Mouse (Mus musculus): ENCODE measurements around the gene Rhbdd1. TPM values are rescaled to one million over a fixed set of nuclear protein-coding genes. Genes with fewer than 3 reads are reported as not detected.

The Rhbdd1 gene
- polyA plus RNA-seq, 1 experiment from 2014 or later, result 11.0 TPM

DNA sequence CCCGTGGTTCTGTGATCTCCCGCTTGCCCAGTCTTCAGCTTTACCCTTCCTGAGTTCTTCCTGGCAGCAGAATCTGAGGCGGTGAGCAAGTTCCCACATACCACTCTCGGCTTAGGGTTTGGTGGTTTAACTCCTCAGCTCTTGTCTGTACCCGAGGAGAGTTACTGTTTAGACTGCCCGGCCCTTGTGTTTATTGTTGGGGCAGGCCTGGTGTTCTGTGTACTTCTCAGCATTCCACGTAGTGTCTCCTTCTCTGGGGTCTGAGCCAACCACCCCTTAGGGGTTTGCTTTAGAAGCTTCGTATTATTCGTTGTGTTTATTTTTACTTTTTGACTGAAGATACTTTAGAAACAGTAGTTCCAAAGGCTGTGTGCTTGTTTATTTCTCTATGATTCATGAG lies 68.8 kb downstream of the Rhbdd1 start:
- H3K27me3 ChIP-seq (ENCODE audit: insufficient read depth, poor library complexity, severe bottlenecking), result no peaks in the 10 kb centered on the region
- WGBS, result 43% methylated on average over 9 of the region's 9 CpGs
- no peaks in the 10 kb centered on the region for H3K9me3 ChIP-seq
- no peak for DNase-seq (ENCODE audit: low spot score)
- peak overlapping the region; percentile 49; the same call in 1 of the 2 replicates for H3K27ac ChIP-seq
- peaks cover 20% of the 10 kb centered on the region for H3K4me1 ChIP-seq
- H3K36me3 ChIP-seq, result no peaks in the 10 kb centered on the region
- no peak overlapping the region for H3K4me3 ChIP-seq

DNA sequence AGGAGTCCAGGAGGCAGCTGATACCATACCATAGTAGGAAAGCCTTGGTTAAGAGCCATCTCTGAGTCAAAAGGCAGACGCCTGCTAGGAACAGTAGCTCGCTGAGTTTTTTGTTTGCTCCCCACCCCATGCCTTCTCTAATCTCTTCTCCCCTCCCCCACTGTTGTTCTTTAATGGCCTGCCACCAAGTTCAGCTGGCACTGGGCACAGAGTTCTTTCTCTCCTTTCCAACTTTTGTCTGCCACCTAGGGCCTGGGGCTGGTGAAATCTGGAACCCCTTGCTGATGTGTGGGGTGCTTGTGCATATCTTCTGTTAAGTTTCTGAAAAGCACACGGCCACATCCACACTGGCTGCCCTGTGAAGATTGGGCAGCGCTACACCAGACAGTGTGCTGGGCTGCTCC lies 69.6 kb downstream of the Rhbdd1 start:
- 29% methylated on average over 4 of the region's 4 CpGs for WGBS
- Histone ChIP-seq H3K4me1 (peaks cover 20% of the 10 kb centered on the region), H3K27ac (0 out of 2 replicates have a peak overlapping the region, but pooled peaks have one; percentile 16), H3K9me3 (no peaks in the 10 kb centered on the region), H3K36me3 (no peaks in the 10 kb centered on the region), H3K27me3 (ENCODE audit: insufficient read depth, poor library complexity, severe bottlenecking) (no peaks in the 10 kb centered on the region), H3K4me3 (no peak overlapping the region)
- no peak for DNase-seq (ENCODE audit: low spot score)

DNA sequence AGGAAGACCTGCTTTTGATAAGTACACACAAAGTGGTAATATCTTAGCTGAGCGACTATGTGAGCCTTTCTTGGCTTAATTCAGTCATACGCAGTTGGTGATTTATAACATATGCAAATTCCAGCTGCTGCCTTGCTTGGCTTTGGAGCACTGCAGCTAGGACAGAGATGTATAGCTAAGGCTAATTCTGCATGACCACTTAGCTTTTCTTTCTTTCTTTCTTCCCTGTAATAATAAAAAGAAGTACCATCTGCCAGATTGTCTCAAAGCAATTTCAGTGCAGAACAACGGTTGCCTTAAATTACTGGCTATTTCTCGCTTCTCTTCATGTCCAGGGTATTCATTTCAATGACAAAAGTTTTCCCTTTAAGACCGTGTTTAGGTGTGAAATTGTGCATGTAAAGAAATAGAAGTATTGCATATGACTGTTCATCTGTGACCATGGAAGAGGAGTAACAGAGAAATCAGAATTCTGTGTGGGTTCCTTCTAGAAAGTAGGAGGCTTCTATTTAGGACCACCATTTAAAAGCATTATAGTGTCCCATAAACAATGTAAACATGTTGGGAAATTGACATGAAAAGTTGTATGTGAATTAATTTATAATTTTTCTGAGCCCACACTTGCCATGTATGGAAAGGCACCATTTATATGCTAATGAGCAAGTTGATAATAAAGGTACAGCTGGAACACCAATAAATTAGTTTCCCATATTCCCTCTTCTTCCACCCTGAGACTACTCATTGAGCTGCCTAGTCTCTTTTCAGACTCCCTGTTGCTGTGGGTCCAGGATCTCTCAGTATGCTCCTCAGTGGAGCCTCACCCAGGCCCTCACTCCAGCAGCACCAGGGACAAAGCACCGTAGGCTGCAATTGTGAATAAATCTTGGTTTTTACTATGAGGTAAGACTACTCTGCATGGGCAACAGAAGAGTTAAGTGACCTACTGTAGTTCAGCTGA lies 70.8 kb downstream of the Rhbdd1 start:
- Histone ChIP-seq H3K27ac (no peak overlapping the region), H3K4me1 (peaks cover 20% of the 10 kb centered on the region), H3K36me3 (no peaks in the 10 kb centered on the region), H3K27me3 (ENCODE audit: insufficient read depth, poor library complexity, severe bottlenecking) (no peaks in the 10 kb centered on the region), H3K9me3 (no peaks in the 10 kb centered on the region), H3K4me3 (no peak overlapping the region)
- WGBS, result 83% methylated on average over 6 of the region's 6 CpGs
- DNase-seq (ENCODE audit: low spot score), result no peak

DNA sequence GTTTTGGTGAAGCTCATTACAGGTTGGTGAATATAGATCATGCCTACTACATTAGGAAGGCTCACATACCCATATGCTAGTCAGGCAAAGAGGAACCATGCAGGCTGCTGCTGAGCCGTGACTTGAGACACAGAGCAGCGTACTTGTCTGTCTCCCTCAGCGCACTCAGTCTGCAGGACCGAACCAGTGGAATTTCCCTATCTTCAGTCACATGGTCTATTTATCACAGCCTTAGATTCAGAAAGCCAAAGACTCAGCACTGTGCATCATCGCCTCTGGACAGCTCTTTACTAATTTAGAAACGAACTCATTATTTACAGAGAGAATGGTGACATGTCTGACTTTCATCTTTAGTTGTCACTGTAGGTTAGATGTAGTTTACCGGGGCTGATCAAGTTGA lies 73.1 kb downstream of the Rhbdd1 start:
- H3K27me3 ChIP-seq (ENCODE audit: insufficient read depth, poor library complexity, severe bottlenecking), result no peaks in the 10 kb centered on the region
- H3K4me1 ChIP-seq, result peaks cover 20% of the 10 kb centered on the region
- H3K4me3 ChIP-seq, result no peak overlapping the region
- no peaks in the 10 kb centered on the region for H3K9me3 ChIP-seq
- no peaks in the 10 kb centered on the region for H3K36me3 ChIP-seq
- no peak for DNase-seq (ENCODE audit: low spot score)
- no peak overlapping the region for H3K27ac ChIP-seq
- WGBS, result 36% methylated on average over 7 of the region's 7 CpGs

DNA sequence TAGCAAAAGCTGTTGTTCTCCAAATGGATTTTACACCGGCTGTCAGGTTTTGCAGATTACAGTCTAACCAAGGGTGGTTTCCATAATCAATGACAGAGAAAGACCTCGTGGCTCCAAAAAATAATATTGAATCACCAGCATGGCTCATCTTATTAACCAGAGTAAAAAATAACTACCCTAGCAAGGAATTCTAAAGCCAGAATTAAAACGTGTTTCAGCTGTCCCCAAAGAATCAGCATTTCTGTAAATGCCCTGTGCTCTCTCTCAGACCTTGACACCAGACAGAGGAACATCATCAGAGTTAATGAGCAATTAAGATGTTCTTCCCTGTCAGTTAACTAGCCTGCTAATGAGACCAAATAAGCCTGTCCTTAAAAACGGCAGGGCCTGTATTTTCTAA lies 79.1 kb downstream of the Rhbdd1 start:
- Histone ChIP-seq H3K27me3 (ENCODE audit: insufficient read depth, poor library complexity, severe bottlenecking) (no peaks in the 10 kb centered on the region), H3K9me3 (no peaks in the 10 kb centered on the region), H3K36me3 (no peaks in the 10 kb centered on the region), H3K4me3 (no peak overlapping the region), H3K27ac (no peak overlapping the region), H3K4me1 (no peaks in the 10 kb centered on the region)
- DNase-seq (ENCODE audit: low spot score), result no peak
- WGBS, result 80% methylated on average over 4 of the region's 4 CpGs

DNA sequence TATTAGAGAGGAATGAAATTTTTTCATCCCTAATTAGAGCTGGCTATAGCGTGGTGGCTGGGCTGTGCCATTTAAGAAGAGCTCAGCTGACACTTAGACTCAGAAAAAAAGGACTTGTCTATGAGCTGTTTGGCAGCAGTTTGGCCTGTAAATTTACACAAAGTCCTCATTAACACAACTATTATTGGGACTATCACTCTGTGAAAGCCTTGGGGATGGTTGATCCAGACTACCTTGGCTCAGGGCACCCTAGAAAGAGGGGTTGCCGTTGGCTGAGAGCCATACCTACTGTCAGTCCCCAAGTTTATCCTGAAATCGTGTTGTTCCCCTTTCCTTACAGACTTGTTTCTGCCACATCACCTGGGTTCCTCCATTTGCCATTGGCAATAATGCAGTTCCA lies 91.5 kb downstream of the Rhbdd1 start:
- 84% methylated on average over 3 of the region's 3 CpGs for WGBS

DNA sequence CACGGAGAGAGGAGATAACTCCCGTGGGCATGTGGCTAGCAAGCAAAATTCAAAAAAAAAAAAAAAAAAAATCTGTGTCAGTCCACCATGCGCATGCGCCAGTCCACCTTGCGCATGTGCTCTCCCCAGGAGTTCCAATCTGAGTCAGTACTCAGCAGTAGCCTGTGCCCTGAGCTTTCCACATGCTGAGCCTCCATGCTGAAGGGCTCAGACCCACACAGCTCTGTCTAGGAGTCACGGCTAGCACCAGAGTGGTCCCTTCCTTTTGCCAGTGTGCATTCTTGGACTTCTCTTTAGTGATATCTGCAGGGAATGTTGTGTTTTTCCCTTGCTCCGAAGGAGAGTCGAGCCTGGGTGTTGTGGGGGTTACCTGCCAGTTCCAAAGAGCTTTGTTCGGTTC lies 93.0 kb downstream of the Rhbdd1 start:
- DNase-seq (ENCODE audit: low spot score), result peak; percentile 69
- H3K4me3 ChIP-seq, result no peak overlapping the region
- no peak overlapping the region for H3K27ac ChIP-seq
- no peaks in the 10 kb centered on the region for H3K36me3 ChIP-seq
- peaks cover 21% of the 10 kb centered on the region for H3K4me1 ChIP-seq
- 89% methylated on average over 9 of the region's 9 CpGs for WGBS
- H3K9me3 ChIP-seq, result no peaks in the 10 kb centered on the region
- no peaks in the 10 kb centered on the region for H3K27me3 ChIP-seq (ENCODE audit: insufficient read depth, poor library complexity, severe bottlenecking)

More for the DNA sequence above, 91.5 kb downstream of the Rhbdd1 start:
- Histone ChIP-seq H3K27me3 (ENCODE audit: insufficient read depth, poor library complexity, severe bottlenecking) (no peaks in the 10 kb centered on the region), H3K27ac (no peak overlapping the region), H3K4me3 (no peak overlapping the region), H3K4me1 (peaks cover 20% of the 10 kb centered on the region), H3K9me3 (no peaks in the 10 kb centered on the region), H3K36me3 (no peaks in the 10 kb centered on the region)
- DNase-seq (ENCODE audit: low spot score), result peak; percentile 20

DNA sequence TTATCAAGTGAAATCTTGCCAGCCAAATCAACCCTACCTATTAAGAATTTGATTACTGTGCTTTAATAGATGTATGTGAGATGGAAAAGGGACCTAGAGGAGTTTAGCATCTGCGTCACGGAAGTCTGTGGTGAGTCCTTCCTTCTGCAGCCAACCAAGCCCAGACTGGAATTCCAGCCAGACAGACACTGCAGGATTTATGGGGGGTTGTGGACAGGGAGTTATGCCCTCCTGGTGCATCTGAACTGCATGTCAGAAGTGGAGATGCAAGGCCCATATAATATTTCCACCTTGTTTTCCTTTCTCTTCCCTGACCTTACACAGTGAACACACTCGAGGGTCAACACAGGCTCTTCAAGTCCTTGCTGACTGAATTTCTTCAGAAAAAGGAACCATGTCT lies 94.3 kb downstream of the Rhbdd1 start:
- H3K9me3 ChIP-seq, result no peaks in the 10 kb centered on the region
- H3K27me3 ChIP-seq (ENCODE audit: insufficient read depth, poor library complexity, severe bottlenecking), result no peaks in the 10 kb centered on the region
- no peak overlapping the region for H3K4me3 ChIP-seq
- H3K36me3 ChIP-seq, result no peaks in the 10 kb centered on the region
- DNase-seq (ENCODE audit: low spot score), result no peak
- peaks cover 21% of the 10 kb centered on the region for H3K4me1 ChIP-seq
- 0 out of 2 replicates have a peak overlapping the region, but pooled peaks have one; percentile 16 for H3K27ac ChIP-seq
- WGBS, result 67% methylated on average over 3 of the region's 3 CpGs

DNA sequence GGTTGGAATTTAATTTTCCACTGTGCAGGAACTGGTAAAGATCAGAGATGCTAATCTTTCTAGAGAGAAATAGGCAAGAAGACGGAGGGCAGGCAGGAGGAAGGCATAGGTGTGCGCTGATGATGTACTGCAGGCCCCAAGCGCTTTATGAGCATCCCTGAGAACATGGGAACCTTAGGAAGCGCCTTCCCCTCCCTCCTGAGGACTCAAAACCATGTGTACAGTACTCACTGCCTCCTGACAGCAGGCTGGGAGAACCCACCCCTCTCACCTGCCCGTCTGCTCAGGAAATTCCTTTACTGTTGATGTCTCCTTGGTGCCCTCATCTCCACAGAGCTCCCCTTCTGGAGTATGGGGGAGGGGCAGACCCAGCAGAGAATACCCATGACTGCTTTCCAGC lies 95.3 kb downstream of the Rhbdd1 start:
- Histone ChIP-seq H3K4me1 (peaks cover 21% of the 10 kb centered on the region), H3K4me3 (no peak overlapping the region), H3K27me3 (ENCODE audit: insufficient read depth, poor library complexity, severe bottlenecking) (no peaks in the 10 kb centered on the region), H3K27ac (peak overlapping the region; percentile 75), H3K36me3 (no peaks in the 10 kb centered on the region), H3K9me3 (no peaks in the 10 kb centered on the region)
- WGBS, result 77% methylated on average over 5 of the region's 5 CpGs
- peak; percentile 60 for DNase-seq (ENCODE audit: low spot score)

DNA sequence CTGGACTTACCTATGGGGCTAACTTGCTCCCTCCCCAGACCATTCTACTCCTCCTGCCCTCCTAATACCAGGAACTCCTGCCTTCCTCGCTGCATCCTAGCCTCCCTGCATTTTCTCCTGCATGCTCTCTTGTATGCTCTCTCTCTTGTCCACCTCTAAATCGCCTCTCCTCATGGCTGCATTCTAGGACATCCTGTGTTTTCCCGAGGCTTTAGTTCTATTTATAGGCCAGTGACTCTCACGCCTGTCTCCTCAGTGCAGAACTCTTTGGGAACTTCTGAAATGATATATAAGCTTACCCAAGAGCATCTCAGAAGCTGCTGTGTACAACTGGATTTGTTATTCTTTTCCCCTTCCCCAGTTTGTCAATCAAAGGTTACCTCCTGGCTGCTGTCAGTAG lies 95.8 kb downstream of the Rhbdd1 start:
- 27% methylated on average over 4 of the region's 4 CpGs for WGBS
- H3K27ac ChIP-seq, result peak overlapping the region; percentile 75

DNA sequence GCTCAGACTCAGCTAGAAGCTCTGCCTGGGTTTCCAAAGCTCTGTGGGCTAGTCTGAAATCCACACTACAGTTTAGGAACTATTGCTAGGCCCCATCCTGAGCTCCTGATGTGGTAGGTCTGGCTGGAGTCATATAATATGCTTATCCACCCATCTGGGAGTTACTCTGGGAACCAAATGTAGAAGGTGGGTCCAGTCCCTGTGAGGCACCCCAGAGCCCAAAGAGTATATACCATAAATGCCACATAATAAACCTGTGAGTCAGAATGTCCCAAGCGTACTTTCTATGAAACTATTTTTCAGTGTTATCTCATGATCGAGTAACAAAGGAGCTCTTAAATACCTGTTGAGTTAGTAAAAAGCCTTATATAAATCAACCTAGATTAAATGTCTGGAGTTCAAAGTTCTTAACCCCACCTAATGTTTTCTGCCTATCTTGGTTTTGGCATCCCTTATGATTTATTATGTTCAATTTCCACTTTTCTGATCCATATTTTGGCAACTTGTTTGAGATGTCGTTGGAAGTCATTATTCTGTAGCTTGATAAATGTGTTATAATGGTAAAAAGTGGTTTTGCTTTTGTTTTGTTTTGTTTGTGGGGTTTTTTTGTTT lies 98.3 kb downstream of the Rhbdd1 start:
- 89% methylated on average over 3 of the region's 3 CpGs for WGBS
- Histone ChIP-seq H3K27ac (no peak overlapping the region), H3K9me3 (no peaks in the 10 kb centered on the region), H3K36me3 (no peaks in the 10 kb centered on the region), H3K27me3 (ENCODE audit: insufficient read depth, poor library complexity, severe bottlenecking) (no peaks in the 10 kb centered on the region), H3K4me3 (no peak overlapping the region), H3K4me1 (peaks cover 21% of the 10 kb centered on the region)
- peak; percentile 20 for DNase-seq (ENCODE audit: low spot score)

More for the DNA sequence above, 95.8 kb downstream of the Rhbdd1 start:
- Histone ChIP-seq H3K36me3 (no peaks in the 10 kb centered on the region), H3K4me1 (peaks cover 21% of the 10 kb centered on the region), H3K4me3 (no peak overlapping the region), H3K9me3 (no peaks in the 10 kb centered on the region), H3K27me3 (ENCODE audit: insufficient read depth, poor library complexity, severe bottlenecking) (no peaks in the 10 kb centered on the region)
- peak; percentile 51 for DNase-seq (ENCODE audit: low spot score)

DNA sequence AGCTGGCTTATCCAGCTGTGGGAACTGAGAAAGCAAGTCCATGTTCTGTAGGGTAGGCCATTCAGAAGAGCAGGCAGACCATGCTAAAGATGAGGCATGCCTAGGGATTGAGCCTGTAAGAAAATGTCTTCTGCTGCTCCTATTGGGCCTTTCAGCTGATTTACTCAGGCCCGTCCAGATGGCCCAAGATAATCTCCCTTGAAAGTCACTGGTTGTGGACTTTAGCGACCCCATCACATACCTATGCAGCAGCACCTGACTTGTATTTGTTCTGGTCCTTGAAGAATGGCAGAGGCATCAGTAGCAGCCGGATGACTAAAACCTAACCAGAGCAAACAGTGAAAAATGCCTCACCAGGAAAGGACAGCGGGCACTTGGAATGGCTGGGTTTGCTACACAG lies 99.4 kb downstream of the Rhbdd1 start:
- no peak overlapping the region for H3K27ac ChIP-seq
- 82% methylated on average over 4 of the region's 4 CpGs for WGBS
- H3K36me3 ChIP-seq, result no peaks in the 10 kb centered on the region
- peak; percentile 25 for DNase-seq (ENCODE audit: low spot score)
- no peaks in the 10 kb centered on the region for H3K9me3 ChIP-seq
- H3K27me3 ChIP-seq (ENCODE audit: insufficient read depth, poor library complexity, severe bottlenecking), result no peaks in the 10 kb centered on the region
- H3K4me1 ChIP-seq, result peaks cover 20% of the 10 kb centered on the region
- no peak overlapping the region for H3K4me3 ChIP-seq

DNA sequence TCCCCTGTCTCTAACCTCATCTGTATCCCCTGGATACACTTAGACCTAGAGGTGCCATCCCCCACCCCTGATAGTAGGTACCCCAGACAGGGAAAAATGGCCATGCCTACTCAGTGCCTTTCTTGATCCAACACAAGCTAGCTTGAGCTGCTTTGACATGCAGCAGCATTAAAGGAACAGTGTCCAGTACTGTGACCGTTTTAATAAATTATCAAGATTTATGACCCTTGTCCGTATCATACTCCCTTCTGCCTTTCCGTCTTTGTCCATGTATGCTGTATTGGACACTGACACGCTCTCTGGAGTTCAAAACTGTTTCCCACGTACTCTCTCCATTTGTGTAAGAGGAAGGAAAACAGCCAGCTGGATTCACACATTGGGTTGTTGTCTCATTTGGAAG lies 111.5 kb downstream of the Rhbdd1 start:
- Histone ChIP-seq H3K27me3 (ENCODE audit: insufficient read depth, poor library complexity, severe bottlenecking) (no peaks in the 10 kb centered on the region), H3K9me3 (no peaks in the 10 kb centered on the region), H3K4me1 (peaks cover 5% of the 10 kb centered on the region; the same call in 1 of the 2 replicates), H3K36me3 (no peaks in the 10 kb centered on the region), H3K4me3 (no peak overlapping the region), H3K27ac (no peak overlapping the region)
- no peak for DNase-seq (ENCODE audit: low spot score)
- WGBS, result 87% methylated on average over 5 of the region's 5 CpGs

Data from heart, embryonic 10.5 days (tissue).